Mouse (Mus musculus) midbrain, postnatal 0 days (tissue): Measurements from ENCODE around the gene Slc16a1. TPM values are rescaled to one million over a fixed set of nuclear protein-coding genes. Genes with fewer than 3 reads are reported as not detected.

Experiments
- ATAC-seq: fragments of 200-750 bp; cut with Nextera tagmentation; 2 replicates; pipeline ENCODE4 v1.8.0; 2017; ENCODE audit warnings: moderate number of reproducible peaks, mild to moderate bottlenecking, moderate TSS enrichment, moderate library complexity; ENCODE audit not compliant: low FRiP score
- DNase-seq: peaks from one replicate; pipeline ENCODE4 v3.0.0-alpha.2; 2015; ENCODE audit warnings: low spot score
- H3K27ac ChIP-seq: fragments of 300-500 bp; sonication (generic); 2 replicates; pipeline ENCODE4 v1.5.1; 2014; ENCODE audit warnings: low read depth, mild to moderate bottlenecking, low read length, mixed read lengths
- H3K27me3 ChIP-seq: fragments of 300-500 bp; sonication (generic); 2 replicates; pipeline ENCODE4 v1.6.1; 2014; ENCODE audit warnings: low read length, control low read depth, mixed read lengths; ENCODE audit not compliant: insufficient read depth
- H3K36me3 ChIP-seq: fragments of 300-500 bp; sonication (generic); 2 replicates; pipeline ENCODE4 v1.6.1; 2014; ENCODE audit warnings: low read length, control low read depth, mixed read lengths; ENCODE audit not compliant: insufficient read depth
- H3K4me1 ChIP-seq: fragments of 300-500 bp; sonication (generic); 2 replicates; pipeline ENCODE4 v1.6.1; 2014; ENCODE audit warnings: mild to moderate bottlenecking, control low read depth, antibody characterized with exemption, low read length, mixed read lengths; ENCODE audit not compliant: insufficient read depth
- H3K4me2 ChIP-seq: fragments of 300-500 bp; sonication (generic); 2 replicates; pipeline ENCODE4 v1.6.1; 2014; ENCODE audit warnings: low read depth, mild to moderate bottlenecking, low read length, mixed read lengths; ENCODE audit not compliant: poor library complexity, severe bottlenecking
- H3K4me3 ChIP-seq: fragments of 300-500 bp; sonication (generic); 2 replicates; pipeline ENCODE4 v1.5.1; 2014; ENCODE audit warnings: low read depth, mild to moderate bottlenecking, low read length, moderate library complexity
- H3K9ac ChIP-seq: fragments of 300-500 bp; sonication (generic); replicated peaks from 2 replicates; pipeline ENCODE4 v1.6.1; 2014; ENCODE audit warnings: mild to moderate bottlenecking, low read length, moderate library complexity, mixed read lengths; ENCODE audit not compliant: poor library complexity, severe bottlenecking
- H3K9me3 ChIP-seq: fragments of 300-500 bp; sonication (generic); 2 replicates; pipeline ENCODE4 v1.6.1; 2016; ENCODE audit warnings: low read length, control low read depth
- CTCF ChIP-seq: IDR thresholded peaks from 2 replicates; pipeline ENCODE4 v1.5.1; 2016; ENCODE audit warnings: antibody characterized with exemption, mild to moderate bottlenecking
- WGBS: fragments of 180-500 bp; shearing (Covaris S2); extraction: QIAGEN DNeasy Blood & Tissue Kit; methylation state at CpG from one replicate; pipeline ENCODE4 v1.1.7; 2014; 5-methylcytosine and 5-hydroxymethylcytosine counted together
- polyA plus RNA-seq: library from polyadenylated mRNA; unstranded; fragments of >200 nt; fragmentation: Nextera tagmentation; extraction: Ambion mirVana; gene quantifications from 2 replicates; pipeline ENCODE4 v1.2.1, GENCODE M21; 2015
- total RNA-seq: library from RNA; depleted of rRNA; stranded (reverse); fragments of >200 nt; gene quantifications from 2 replicates; pipeline ENCODE4 v1.2.3, GENCODE M21; 2014

Slc16a1 gene
- total and polyA plus RNA-seq, 2 experiments from 2014 or later = 19.1 to 36.6 TPM

DNA sequence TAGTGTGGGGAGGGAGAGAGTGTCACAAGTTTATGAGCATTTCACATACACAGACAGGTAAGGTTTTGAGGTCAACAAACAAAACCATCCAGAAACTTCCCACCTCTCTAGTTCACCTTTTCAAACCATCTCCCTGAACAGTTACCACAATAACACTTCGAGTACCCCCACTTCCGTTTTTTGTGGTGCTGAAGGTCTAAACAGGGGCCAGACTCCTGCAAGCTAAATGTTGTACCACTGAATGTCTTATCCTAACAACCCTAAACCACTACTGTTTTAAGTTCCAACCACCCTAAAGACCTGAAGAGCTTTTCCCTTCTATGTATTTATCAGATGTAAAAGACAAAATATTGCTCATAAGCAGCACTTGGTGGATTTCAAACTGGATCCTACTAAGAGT lies 2.0 kb upstream of the Slc16a1 start:
- no peak for TF ChIP-seq CTCF
- H3K27ac ChIP-seq = no peak overlapping the region
- no peak overlapping the region for H3K4me3 ChIP-seq
- no peaks in the 10 kb centered on the region for H3K9me3 ChIP-seq
- no peak overlapping the region for H3K9ac ChIP-seq
- ATAC-seq (no peak), DNase-seq (no peak)
- H3K4me2 ChIP-seq = no peak overlapping the region
- no peaks in the 10 kb centered on the region for H3K4me1 ChIP-seq
- H3K27me3 ChIP-seq = no peaks in the 10 kb centered on the region
- H3K36me3 ChIP-seq = no peaks in the 10 kb centered on the region
- WGBS = 94% methylated on average over 2 of the region's 2 CpGs

DNA sequence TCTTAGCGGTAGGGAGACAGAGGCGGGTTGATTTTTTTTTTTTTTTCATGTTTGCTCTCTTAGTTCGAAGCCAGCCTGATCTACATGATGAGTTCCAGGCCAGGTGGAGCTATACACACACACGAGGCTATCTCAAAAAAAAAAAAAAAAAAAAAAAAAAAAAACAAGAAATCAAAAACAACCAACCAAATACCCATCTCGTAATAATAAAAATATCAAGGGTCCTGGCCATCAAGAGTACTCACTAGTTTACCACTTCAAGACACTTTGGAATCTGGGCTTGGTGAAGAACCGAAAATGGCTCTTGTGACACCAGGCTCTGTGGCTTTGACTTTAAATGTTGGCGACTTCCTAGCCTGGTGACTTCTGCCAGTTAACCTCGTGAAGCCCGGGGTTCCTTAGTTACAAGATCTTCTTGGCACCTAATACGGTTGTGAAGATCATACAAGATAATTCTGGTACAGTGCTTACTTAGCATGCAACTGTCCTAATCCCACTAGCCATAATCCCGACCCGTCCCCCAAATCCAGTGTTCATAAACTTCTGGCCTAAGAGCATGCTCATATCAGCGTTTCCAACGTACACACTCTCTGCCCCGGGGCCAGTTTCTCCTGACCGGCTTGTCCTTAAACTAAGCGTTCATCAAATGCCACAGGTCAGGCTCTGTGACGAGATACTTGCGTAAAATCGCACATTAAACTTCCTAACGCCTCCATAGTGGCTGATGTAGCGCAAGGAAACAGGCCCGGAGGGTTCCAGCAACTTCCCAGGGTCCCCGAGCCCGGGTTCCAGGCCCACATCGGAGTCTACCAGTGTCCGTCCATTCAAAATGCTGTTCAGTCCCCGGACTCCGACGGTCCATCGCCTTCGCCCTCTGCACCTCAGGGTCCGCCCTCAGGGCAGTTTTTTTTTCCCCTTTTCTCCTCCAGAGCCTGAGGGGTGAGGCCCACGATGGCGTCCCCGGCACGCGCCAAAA lies 753 bp upstream of the Slc16a1 start:
- H3K27me3 ChIP-seq = no peaks in the 10 kb centered on the region
- peak; percentile 52 for ATAC-seq
- WGBS = 13% methylated on average over 38 of the region's 38 CpGs
- DNase-seq = peak; percentile 46
- H3K27ac ChIP-seq = 0 out of 2 replicates have a peak overlapping the region, but pooled peaks have one; percentile 28
- H3K9ac ChIP-seq = peak overlapping the region; percentile 78
- peak overlapping the region; percentile 95 for H3K4me2 ChIP-seq
- H3K9me3 ChIP-seq = no peaks in the 10 kb centered on the region
- H3K36me3 ChIP-seq = no peaks in the 10 kb centered on the region
- peak overlapping the region; percentile 86 for H3K4me3 ChIP-seq
- TF ChIP-seq CTCF = no peak
- no peaks in the 10 kb centered on the region for H3K4me1 ChIP-seq

DNA sequence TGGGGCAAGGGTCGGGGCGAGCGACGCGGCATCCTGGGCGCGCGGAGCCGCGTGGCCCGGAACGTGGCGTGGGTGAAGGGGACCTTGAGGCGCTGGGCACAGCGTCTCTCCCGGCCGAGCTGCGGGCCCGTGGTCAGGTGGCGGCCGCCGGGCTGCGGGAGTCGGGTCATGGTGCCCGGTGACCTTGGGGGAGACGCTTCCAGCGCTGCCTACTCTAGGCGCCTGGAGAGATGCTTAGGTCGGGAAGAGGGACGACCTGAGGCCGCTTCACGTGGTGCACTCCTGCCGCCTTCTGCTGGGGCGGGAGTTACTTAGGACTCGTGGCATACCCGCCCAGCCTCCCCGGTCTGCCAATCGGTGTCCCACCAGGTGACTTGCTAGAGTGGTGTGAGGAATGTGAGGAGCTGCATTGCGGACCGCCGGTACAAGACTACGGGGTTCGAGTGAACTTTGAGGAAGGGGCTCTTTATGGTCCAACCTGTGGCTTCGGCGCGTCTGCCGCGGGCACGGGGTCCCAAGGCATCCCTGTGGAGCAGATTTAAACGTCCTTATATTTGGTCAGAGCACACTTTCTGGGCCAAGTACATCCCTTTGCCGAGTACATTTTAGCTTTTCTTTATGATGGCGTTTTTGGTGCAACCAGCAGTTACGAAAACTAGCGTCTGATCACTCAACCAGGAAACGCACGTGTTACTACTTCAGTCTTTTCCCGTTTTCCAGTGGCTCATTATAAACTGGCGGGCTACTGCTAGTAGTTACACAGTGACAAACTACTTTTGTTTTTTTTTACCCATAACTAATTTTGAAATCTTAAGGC lies 672 bp downstream of the Slc16a1 start:
- H3K4me1 ChIP-seq = no peaks in the 10 kb centered on the region
- H3K36me3 ChIP-seq = no peaks in the 10 kb centered on the region
- H3K9ac ChIP-seq = peak overlapping the region; percentile 78
- WGBS = under 1% methylated on average over 41 of the region's 58 CpGs
- H3K4me2 ChIP-seq = peak overlapping the region; percentile 95
- H3K9me3 ChIP-seq = no peaks in the 10 kb centered on the region
- DNase-seq (peak; percentile 39), ATAC-seq (peak; percentile 68)
- TF ChIP-seq CTCF = no peak
- H3K27ac ChIP-seq = peak overlapping the region; percentile 55
- peak overlapping the region; percentile 86 for H3K4me3 ChIP-seq
- no peaks in the 10 kb centered on the region for H3K27me3 ChIP-seq

DNA sequence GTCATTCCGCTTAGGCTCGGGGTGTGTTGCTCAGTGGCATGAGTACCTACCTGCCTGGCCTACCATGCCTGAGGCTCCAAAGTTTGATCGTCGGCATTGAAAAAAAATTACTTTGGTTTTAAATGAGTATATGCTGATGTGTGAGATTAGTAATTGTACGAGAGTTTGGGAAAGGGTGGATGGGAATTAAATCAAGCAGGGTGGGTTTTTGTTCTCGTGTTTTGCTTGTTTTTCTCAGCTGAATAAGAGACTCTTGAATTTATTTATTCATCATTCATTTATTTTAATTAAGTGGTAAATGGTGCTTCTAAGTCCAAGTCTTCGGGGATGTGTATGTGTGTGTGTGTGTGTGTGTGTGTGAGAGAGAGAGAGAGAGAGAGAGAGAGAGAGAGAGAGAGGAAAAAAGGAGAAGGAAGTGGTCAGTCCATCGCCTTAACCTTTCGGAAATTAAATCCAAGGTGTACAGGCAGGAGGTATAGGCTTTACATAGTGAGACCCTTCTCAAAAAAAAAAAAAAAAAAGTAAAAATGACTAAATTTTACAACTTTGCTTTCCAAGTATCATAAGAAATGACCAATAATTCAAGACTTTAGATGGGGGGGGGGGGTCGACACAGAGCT lies 1.4 kb downstream of the Slc16a1 start:
- Histone ChIP-seq H3K27ac (no peak overlapping the region), H3K9me3 (no peaks in the 10 kb centered on the region), H3K4me1 (no peaks in the 10 kb centered on the region), H3K4me3 (peak overlapping the region; percentile 86), H3K36me3 (no peaks in the 10 kb centered on the region), H3K4me2 (peak overlapping the region; percentile 95), H3K9ac (no peak overlapping the region), H3K27me3 (no peaks in the 10 kb centered on the region)
- no peak for DNase-seq
- TF ChIP-seq CTCF = no peak
- WGBS = 23% methylated on average over 10 of the region's 10 CpGs
- no peak for ATAC-seq

DNA sequence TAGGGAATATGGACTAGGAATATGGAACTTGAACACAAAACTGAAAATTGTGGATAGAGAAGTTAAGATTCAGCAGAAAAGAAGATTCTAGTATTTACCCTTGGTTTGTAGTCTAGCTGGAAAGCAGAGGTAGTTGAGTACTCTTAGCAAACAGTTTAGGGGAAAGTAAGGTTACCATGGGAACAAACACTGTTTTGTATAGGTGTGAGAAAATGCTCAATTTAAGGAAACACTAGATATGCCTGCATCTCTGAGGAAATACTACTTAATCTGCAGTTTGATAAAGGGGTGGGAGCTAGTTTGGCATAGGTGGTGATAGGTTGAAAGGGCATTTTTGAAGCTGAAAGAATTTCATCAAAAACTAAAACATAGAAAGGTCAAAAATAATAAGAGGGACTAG lies 2.4 kb downstream of the Slc16a1 start:
- H3K27me3 ChIP-seq = no peaks in the 10 kb centered on the region
- DNase-seq (no peak), ATAC-seq (no peak)
- TF ChIP-seq CTCF = no peak
- no peaks in the 10 kb centered on the region for H3K9me3 ChIP-seq
- H3K4me1 ChIP-seq = no peaks in the 10 kb centered on the region
- no peak overlapping the region for H3K4me3 ChIP-seq
- H3K9ac ChIP-seq = no peak overlapping the region
- no peak overlapping the region for H3K4me2 ChIP-seq
- H3K36me3 ChIP-seq = no peaks in the 10 kb centered on the region
- no peak overlapping the region for H3K27ac ChIP-seq
